Mouse (Mus musculus) heart, embryonic 13.5 days (tissue): Measurements from ENCODE around the gene Rpain. TPM values are rescaled to one million over a fixed set of nuclear protein-coding genes. Genes with fewer than 3 reads are reported as not detected.

Source experiments
- ATAC-seq: fragments of 200-750 bp; cut with Nextera tagmentation; 2 replicates; pipeline ENCODE4 v1.8.0; 2017; ENCODE audit warnings: moderate TSS enrichment; ENCODE audit not compliant: insufficient number of reproducible peaks, low FRiP score, low TSS enrichment; ENCODE audit errors: extremely low read depth
- H3K27ac ChIP-seq: fragments of 300-500 bp; sonication (generic); replicated peaks from 2 replicates; pipeline ENCODE4 v1.5.1; 2015; ENCODE audit warnings: moderate library complexity, mild to moderate bottlenecking, inconsistent platforms
- H3K27me3 ChIP-seq: fragments of 300-500 bp; sonication (generic); replicated peaks from 2 replicates; pipeline ENCODE4 v1.6.1; 2015; ENCODE audit warnings: mild to moderate bottlenecking, inconsistent platforms
- H3K36me3 ChIP-seq: fragments of 300-500 bp; sonication (generic); 2 replicates; pipeline ENCODE4 v1.6.1; 2015; ENCODE audit warnings: mild to moderate bottlenecking, inconsistent platforms
- H3K4me1 ChIP-seq: fragments of 300-500 bp; sonication (generic); 2 replicates; pipeline ENCODE4 v1.6.1; 2015; ENCODE audit warnings: inconsistent platforms
- H3K4me2 ChIP-seq: fragments of 300-500 bp; sonication (generic); 2 replicates; pipeline ENCODE4 v1.6.1; 2015; ENCODE audit warnings: inconsistent platforms, mild to moderate bottlenecking, moderate library complexity
- H3K4me3 ChIP-seq: fragments of 300-500 bp; sonication (generic); 2 replicates; pipeline ENCODE4 v1.5.1; 2015; ENCODE audit warnings: moderate library complexity, mild to moderate bottlenecking, inconsistent platforms
- H3K9ac ChIP-seq: fragments of 300-500 bp; sonication (generic); 2 replicates; pipeline ENCODE4 v1.6.1; 2015; ENCODE audit warnings: inconsistent platforms, mild to moderate bottlenecking, moderate library complexity
- H3K9me3 ChIP-seq: fragments of 300-500 bp; sonication (generic); 2 replicates; pipeline ENCODE4 v1.6.1; 2016; ENCODE audit warnings: inconsistent platforms
- WGBS: fragments of 180-500 bp; shearing (Covaris S2); methylation state at CpG from one replicate; pipeline ENCODE4 v1.1.7; 2015; ENCODE audit warnings: mixed read lengths; 5-methylcytosine and 5-hydroxymethylcytosine counted together
- polyA plus RNA-seq: library from polyadenylated mRNA; unstranded; fragments of >200 nt; fragmentation: Nextera tagmentation; extraction: Ambion mirVana; gene quantifications from 2 replicates; pipeline ENCODE4 v1.2.1, GENCODE M21; 2015

The Rpain gene
- polyA plus RNA-seq, 1 experiment from 2014 or later, result 46.6 TPM

DNA sequence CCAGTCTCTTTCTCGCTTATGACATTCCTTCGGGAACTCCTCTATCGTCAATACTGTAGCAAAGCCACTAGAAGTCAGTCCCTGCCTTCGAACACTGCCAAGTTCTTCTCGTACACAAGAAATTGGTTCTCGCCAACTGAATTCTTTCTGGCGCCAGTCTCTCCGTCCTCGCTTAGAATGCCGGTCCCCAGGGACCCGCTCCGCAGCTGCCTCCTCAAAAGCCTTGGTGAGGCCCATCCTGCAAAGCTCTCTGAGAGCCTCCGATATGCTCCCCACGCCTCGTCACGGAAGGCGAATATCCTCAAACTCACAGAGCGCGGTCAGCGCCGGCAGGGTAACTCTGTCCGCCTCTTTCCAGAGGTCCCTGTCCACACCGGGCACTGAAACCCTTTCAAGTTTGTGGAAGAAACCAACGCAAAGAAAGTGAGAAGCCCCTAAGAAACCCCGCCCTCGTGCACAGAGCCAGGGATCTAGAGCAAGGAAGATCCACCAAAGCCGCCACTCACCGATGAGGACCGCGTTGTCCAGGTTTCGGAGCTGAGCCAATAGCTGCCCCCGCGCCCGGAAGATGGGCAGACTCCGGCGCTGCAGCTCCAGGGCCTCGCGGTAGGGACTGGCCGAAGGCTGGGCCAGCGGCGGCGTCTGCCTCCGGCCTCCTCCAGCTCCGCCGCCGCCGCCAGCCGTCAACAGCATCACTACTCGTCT is 33.8 kb downstream of the Rpain start:
- Histone ChIP-seq H3K9me3 (no peaks in the 10 kb centered on the region), H3K4me2 (peak overlapping the region; percentile 84), H3K27ac (peak overlapping the region; percentile 84), H3K4me3 (peak overlapping the region; percentile 95), H3K4me1 (peaks cover 24% of the 10 kb centered on the region), H3K9ac (peak overlapping the region; percentile 84), H3K36me3 (peaks cover 37% of the 10 kb centered on the region), H3K27me3 (no peaks in the 10 kb centered on the region)
- WGBS, result under 1% methylated on average over 48 of the region's 49 CpGs
- ATAC-seq, result peak; percentile 69

GRCm38 (mm10) chr11:71004316-71004773 is 34.3 kb downstream of the Rpain start, which contains the start of gene Dhx33:
Dhx33 (minus strand) TSS chr11:71004437.
- ATAC-seq, result peak; percentile 94
- Histone ChIP-seq H3K4me1 (peaks cover 24% of the 10 kb centered on the region), H3K27me3 (no peaks in the 10 kb centered on the region), H3K4me2 (peak within 1 kb of the TSS; percentile 84), H3K36me3 (peaks cover 37% of the 10 kb centered on the region), H3K9me3 (no peaks in the 10 kb centered on the region), H3K4me3 (peak within 1 kb of the TSS; percentile 95), H3K9ac (peak within 1 kb of the TSS; percentile 84), H3K27ac (peak within 1 kb of the TSS; percentile 84)
- whole genome bisulfite sequencing, result under 1% methylated on average over 35 of the region's 35 CpGs

DNA sequence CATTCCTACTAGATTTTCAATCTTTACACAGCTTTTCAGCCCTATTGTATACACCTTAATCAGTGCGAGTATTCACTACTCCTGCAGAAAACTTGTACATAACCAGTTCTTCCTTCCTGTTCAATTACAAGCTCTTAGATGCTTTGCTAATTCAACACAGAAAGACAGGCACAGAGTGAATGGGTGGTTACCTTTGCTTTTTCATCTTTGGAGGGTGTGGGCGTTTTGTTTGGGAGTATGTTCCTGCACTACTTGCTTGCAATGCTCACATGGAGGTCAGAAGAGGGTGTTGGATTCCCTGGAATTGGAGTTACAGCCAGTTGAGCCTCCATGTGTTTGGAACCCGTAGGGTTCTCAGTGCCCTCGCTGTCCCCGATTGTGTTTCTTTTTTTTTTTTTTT is 35.0 kb downstream of the Rpain start:
- peaks cover 37% of the 10 kb centered on the region for H3K36me3 ChIP-seq
- peaks cover 24% of the 10 kb centered on the region for H3K4me1 ChIP-seq
- ATAC-seq, result no peak
- H3K9me3 ChIP-seq, result no peaks in the 10 kb centered on the region
- peak overlapping the region; percentile 33; the same call in 1 of the 2 replicates for H3K9ac ChIP-seq
- 51% methylated on average over 5 of the region's 5 CpGs for WGBS
- H3K4me2 ChIP-seq, result peak overlapping the region; percentile 84
- H3K4me3 ChIP-seq, result peak overlapping the region; percentile 95
- H3K27ac ChIP-seq, result peak overlapping the region; percentile 32; the same call in 1 of the 2 replicates
- H3K27me3 ChIP-seq, result no peaks in the 10 kb centered on the region

DNA sequence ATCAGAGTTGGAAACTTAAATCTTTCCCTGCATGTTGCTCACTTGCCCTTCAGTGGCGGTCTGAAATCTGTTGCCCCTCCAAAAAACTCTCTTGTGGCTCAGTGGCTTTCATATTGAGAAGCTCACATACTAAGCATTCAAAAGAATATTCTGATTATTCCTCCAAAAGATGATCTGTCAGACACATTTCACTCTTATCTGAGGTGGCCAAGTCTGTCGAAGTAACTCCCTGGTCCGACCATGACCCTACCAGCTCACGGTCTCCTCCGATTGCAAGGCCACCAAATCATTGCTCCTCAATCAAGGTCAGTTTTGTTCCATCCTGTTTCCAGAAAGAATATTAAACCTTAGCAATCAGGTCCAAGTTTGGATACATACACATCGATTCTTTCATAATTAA is 37.0 kb downstream of the Rpain start:
- H3K4me1 ChIP-seq, result peaks cover 19% of the 10 kb centered on the region
- 86% methylated on average over 6 of the region's 6 CpGs for WGBS
- no peak overlapping the region for H3K4me3 ChIP-seq
- H3K27me3 ChIP-seq, result no peaks in the 10 kb centered on the region
- H3K9me3 ChIP-seq, result no peaks in the 10 kb centered on the region
- ATAC-seq, result no peak
- no peak overlapping the region for H3K4me2 ChIP-seq
- no peak overlapping the region for H3K9ac ChIP-seq
- peaks cover 46% of the 10 kb centered on the region for H3K36me3 ChIP-seq
- H3K27ac ChIP-seq, result peak overlapping the region; percentile 20; the same call in 1 of the 2 replicates

- Histone ChIP-seq H3K9ac (no peak overlapping the region), H3K4me2 (no peak overlapping the region), H3K27ac (peak overlapping the region; percentile 20), H3K4me1 (peaks cover 11% of the 10 kb centered on the region), H3K36me3 (peaks cover 54% of the 10 kb centered on the region), H3K4me3 (no peak overlapping the region), H3K9me3 (no peaks in the 10 kb centered on the region), H3K27me3 (no peaks in the 10 kb centered on the region)
- ATAC-seq, result no peak
- 77% methylated on average over 7 of the region's 7 CpGs for WGBS
Measured at GRCm38 (mm10) chr11:71007831-71008230, 37.8 kb downstream of the Rpain start.

- 68% methylated on average over 3 of the region's 3 CpGs for WGBS
- no peak overlapping the region for H3K4me2 ChIP-seq
- H3K27ac ChIP-seq, result peak overlapping the region; percentile 20; the same call in 1 of the 2 replicates
- H3K4me1 ChIP-seq, result peaks cover 6% of the 10 kb centered on the region
- H3K36me3 ChIP-seq, result peaks cover 57% of the 10 kb centered on the region
- no peaks in the 10 kb centered on the region for H3K9me3 ChIP-seq
- no peak for ATAC-seq
- no peak overlapping the region for H3K9ac ChIP-seq
- H3K4me3 ChIP-seq, result no peak overlapping the region
- no peaks in the 10 kb centered on the region for H3K27me3 ChIP-seq
Measured at GRCm38 (mm10) chr11:71008321-71008720, 38.3 kb downstream of the Rpain start.

DNA sequence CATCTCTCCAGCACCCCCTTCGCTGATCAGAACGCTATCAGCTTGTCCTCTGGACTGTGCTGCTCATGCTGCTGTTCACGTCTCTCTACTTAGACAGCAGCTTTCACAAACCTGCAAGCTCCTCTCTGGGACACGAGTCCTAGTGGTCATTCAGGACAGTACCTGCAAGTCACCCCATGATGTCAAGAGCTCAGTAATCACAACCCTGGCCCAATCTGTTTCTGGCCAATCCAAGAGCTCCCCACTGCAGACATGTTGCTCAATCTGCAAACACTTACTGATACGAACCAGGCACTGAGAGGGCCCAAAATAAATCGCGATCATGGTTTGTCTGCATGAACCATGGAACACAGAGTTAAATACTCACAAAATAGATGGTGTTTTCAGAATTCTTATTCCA is 42.7 kb downstream of the Rpain start:
- Histone ChIP-seq H3K27me3 (no peaks in the 10 kb centered on the region), H3K9me3 (no peaks in the 10 kb centered on the region), H3K4me2 (no peak overlapping the region), H3K27ac (no peak overlapping the region), H3K4me1 (peaks cover 14% of the 10 kb centered on the region), H3K36me3 (peaks cover 78% of the 10 kb centered on the region), H3K9ac (no peak overlapping the region), H3K4me3 (no peak overlapping the region)
- no peak for ATAC-seq
- WGBS, result 90% methylated on average over 7 of the region's 7 CpGs

DNA sequence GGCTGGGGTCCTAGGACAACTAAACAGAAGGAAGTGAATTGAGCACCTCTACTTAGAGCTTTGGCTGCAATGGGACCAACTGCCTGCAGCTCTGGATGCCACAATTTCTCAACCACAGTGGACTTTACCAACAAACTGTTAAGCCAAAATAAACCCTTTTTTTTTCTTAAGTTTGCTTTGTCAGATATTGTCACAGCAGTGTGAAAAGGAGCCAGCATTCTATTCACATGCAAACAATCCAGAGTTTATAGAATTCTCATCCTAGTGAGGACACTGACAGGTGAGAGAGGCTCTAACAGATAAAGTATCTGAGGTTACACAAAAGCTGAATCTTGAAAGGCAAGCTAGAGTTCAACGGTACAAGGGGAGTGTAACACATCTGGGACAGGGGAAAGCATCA is 47.0 kb downstream of the Rpain start:
- H3K9me3 ChIP-seq, result no peaks in the 10 kb centered on the region
- ATAC-seq, result no peak

DNA sequence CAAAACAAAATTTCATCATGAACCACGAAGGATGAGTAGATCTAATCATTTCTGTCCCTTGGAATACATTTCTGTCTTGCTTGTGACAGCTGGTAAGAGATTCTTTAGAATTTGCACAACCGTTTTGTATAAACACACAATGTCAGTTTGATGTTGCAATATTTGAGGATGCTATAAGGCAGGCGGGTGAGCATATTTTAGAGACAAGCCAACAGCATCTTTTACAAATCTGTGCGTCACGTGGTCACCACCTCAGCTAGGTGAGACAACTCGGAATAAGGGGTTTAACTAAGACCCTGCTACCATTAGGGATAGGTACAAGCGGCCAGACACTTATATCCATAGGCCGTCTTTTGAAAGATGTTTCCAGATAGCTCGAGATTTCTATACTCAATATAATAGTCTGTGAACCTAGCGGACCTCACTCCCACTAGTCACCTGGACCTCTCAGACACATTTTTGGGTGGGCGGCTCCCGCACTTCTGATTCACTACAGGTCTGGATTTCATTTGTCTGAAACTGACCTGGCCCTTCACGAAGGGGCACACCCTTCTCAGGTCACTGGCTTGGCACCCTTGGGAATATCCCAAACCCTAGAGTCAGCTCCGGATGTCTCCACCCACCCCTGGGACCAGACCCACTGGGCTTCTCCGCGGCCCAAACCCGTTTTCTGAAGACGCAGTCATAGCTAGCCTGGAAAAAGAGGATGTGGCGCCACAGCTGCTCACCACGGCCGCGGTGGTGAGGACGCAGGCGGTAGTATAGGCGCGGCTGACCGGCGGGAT is 48.6 kb downstream of the Rpain start:
- peaks cover 47% of the 10 kb centered on the region for H3K4me1 ChIP-seq
- peak overlapping the region; percentile 71 for H3K4me3 ChIP-seq
- H3K4me2 ChIP-seq, result peak overlapping the region; percentile 96
- peak overlapping the region; percentile 87 for H3K9ac ChIP-seq
- H3K36me3 ChIP-seq, result peaks cover 50% of the 10 kb centered on the region
- peak; percentile 1; the same call in 1 of the 2 replicates for ATAC-seq
- peak overlapping the region; percentile 64 for H3K27ac ChIP-seq
- H3K9me3 ChIP-seq, result no peaks in the 10 kb centered on the region
- H3K27me3 ChIP-seq, result no peaks in the 10 kb centered on the region
- WGBS, result 4% methylated on average over 28 of the region's 28 CpGs

More for the DNA sequence above, 47.0 kb downstream of the Rpain start:
- Histone ChIP-seq H3K27me3 (no peaks in the 10 kb centered on the region), H3K4me1 (peaks cover 42% of the 10 kb centered on the region), H3K4me2 (no peak overlapping the region), H3K27ac (no peak overlapping the region), H3K4me3 (no peak overlapping the region), H3K36me3 (peaks cover 49% of the 10 kb centered on the region), H3K9ac (no peak overlapping the region)
- 83% methylated on average over 1 of the region's 1 CpGs for WGBS

GRCm38 (mm10) chr11:71019201-71020068 is 49.4 kb downstream of the Rpain start, which contains the start of the genes Mis12 and Derl2:
Mis12 (plus strand) TSS chr11:71019611.
Derl2 (minus strand) TSS chr11:71019841.
- H3K27me3 ChIP-seq, result no peaks in the 10 kb centered on the region
- WGBS, result under 1% methylated on average over 69 of the region's 71 CpGs
- H3K4me2 ChIP-seq, result peak within 1 kb of the TSS; percentile 96
- peaks cover 47% of the 10 kb centered on the region for H3K4me1 ChIP-seq
- no peaks in the 10 kb centered on the region for H3K9me3 ChIP-seq
- H3K36me3 ChIP-seq, result peaks cover 48% of the 10 kb centered on the region
- peak; percentile 100 for ATAC-seq
- H3K4me3 ChIP-seq, result peak within 1 kb of the TSS; percentile 71
- peak within 1 kb of the TSS; percentile 95 for H3K27ac ChIP-seq
- H3K9ac ChIP-seq, result peak within 1 kb of the TSS; percentile 88
